Mouse (Mus musculus) midbrain, embryonic 12.5 days (tissue): ENCODE results near the gene Map6d1. TPM values are rescaled to one million over a fixed set of nuclear protein-coding genes. Genes with fewer than 3 reads are reported as not detected.

ENCODE experiments used
- polyA plus RNA-seq: library from polyadenylated mRNA; unstranded; fragments of >200 nt; fragmentation: Nextera tagmentation; extraction: Ambion mirVana; gene quantifications from 2 replicates; pipeline ENCODE4 v1.2.1, GENCODE M21; 2016

Map6d1 gene
- polyA plus RNA-seq, 1 experiment from 2014 or later: 1.3 TPM

Other genes with a start within 250 kb of the Map6d1 start
- gene Klhl24, start 143.8 kb downstream of the Map6d1 start, polyA plus RNA-seq: 69.1 and 71.9 TPM in 2 replicates
- 41.7 and 50.0 TPM in 2 replicates for gene Yeats2, start 100.3 kb downstream of the Map6d1 start, polyA plus RNA-seq
- 95.0 and 95.2 TPM in 2 replicates for gene Parl, start 61.0 kb upstream of the Map6d1 start, polyA plus RNA-seq
- not detected in 2 replicates for gene Cyp2ab1, start 84.0 kb upstream of the Map6d1 start, polyA plus RNA-seq
- gene Abcc5, start 185.0 kb upstream of the Map6d1 start, polyA plus RNA-seq: 122 and 138 TPM in 2 replicates